Mouse (Mus musculus): ENCODE results near the gene Foxred2.

Foxred2 gene

GRCm38 (mm10) chr15:77956404-77956901, at the start of gene Foxred2:
TSS of gene Foxred2 (minus strand) at chr15:77956722.
- DNase-seq (ENCODE audit: low spot score in 2 of 2), result peak; percentile 86 to 88

- DNase-seq (ENCODE audit: low spot score in 2 of 2), result no peak
Measured at GRCm38 (mm10) chr15:78003929-78004328, 47.4 kb upstream of the Foxred2 start.

DNA sequence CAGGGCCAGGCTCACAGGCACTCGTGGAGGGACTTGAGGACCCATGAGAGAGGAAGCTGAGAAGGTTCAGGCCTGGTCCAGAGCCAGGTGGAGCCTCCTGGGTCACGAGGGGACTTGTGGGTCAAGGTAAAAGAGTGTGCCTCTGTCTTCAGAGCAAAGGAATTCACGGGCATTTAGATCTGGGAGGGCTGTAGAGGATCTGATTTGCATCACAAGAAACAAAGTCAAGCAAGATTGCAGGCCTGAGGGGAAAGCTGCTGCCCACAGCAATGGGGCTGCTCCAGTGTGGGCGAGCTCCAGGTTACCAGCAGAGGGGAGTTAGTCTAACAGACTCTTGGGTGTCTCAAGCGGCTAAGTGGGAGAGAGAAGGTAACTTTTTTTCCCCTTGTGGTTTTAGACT, 44.9 kb upstream of the Foxred2 start:
- DNase-seq (ENCODE audit: low spot score in 2 of 2), result no peak

- no peak for DNase-seq (ENCODE audit: low spot score in 2 of 2)
Measured at GRCm38 (mm10) chr15:77988541-77988940, 32.0 kb upstream of the Foxred2 start.

DNA sequence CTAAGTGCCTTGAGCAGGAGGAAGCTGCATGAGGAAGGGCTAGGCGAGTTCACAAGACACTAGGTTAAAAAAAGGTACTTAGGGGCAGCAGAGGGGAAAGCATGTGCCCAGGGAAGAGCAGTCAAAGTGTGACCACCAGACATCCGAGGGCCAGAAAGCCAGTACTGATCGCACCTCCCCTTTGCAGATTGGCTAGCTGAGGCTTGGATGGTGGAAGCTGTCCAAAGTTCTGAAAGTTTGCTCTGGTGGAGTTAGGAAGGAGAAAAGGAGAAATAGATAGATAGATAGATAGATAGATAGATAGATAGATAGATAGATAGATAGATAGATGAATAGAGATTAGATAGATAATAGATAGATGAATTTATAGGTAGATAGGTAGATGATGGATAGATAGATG, 26.9 kb upstream of the Foxred2 start:
- no peak for DNase-seq (ENCODE audit: low spot score in 2 of 2)

GRCm38 (mm10) chr15:77982195-77982939, 25.8 kb upstream of the Foxred2 start:
- DNase-seq (ENCODE audit: low spot score in 2 of 2), result peak in 1 of 2 experiments; percentile 37

DNA sequence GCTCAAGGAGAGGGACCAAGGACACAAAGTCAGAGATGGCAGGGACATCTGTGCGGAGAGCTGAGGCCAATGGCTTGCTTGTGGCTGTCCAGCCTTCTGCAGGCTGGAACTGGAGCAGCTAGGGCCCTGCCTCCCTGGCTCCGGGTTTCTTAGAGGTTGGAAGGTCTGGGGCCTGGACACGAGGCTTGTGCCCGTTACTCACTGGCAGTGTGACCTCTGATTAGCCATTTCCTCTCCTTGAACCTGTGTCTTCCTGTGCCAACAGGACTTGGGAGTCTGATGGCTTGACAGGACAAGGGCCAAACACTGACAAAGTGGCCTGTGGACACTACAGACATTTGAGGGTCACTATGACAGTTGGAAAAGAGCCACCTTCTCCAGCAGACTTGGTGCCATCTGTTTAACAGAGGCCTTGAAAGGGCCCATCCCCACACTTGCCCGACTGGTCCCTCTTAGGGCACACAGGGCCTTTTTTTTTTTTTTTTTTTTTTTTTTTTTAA, 24.7 kb upstream of the Foxred2 start:
- DNase-seq (ENCODE audit: low spot score in 2 of 2), result no peak

DNA sequence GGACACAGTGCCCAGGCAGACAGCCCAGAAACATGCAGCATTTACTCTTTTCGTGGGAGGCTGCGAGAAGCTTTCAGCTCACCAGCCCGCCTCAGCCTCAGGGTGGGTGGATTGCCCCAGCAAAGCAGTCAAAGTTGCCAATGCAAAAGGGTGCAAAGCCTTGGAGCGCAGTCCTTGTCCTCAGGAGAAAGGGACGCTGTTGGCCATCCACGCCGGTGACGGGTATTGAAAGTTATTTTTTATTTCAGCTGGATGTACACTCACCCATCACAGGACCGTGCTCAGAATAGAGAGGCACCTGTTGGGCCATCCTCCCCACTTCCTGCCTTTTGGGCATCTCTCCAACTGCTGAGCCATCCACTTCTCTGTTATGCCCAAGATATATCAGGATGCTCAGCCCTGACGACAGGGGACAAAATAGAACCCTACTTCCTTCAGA, 22.9 kb upstream of the Foxred2 start:
- DNase-seq (ENCODE audit: low spot score in 2 of 2), result no peak

DNA sequence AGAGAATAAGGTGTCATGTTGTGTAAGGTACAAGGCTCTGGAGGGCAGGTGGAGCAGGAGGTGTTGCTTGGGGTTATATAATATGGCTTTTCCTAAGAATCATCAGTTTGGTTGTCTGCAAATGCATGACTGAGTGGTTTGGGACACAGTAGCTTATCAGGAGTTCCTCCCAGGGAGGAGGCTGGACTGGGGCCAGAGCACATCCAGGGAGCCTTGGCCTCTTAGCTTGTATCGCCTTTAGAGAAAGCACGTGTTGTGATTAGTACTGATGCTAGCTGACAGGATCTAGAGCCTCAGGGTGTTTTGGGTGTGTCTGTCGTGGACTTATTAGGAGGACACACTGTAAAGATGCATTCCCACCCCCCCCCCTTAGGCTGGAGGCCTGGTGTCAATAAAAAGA, 21.1 kb upstream of the Foxred2 start:
- peak in 1 of 2 experiments; percentile 21 for DNase-seq (ENCODE audit: low spot score in 2 of 2)

DNA sequence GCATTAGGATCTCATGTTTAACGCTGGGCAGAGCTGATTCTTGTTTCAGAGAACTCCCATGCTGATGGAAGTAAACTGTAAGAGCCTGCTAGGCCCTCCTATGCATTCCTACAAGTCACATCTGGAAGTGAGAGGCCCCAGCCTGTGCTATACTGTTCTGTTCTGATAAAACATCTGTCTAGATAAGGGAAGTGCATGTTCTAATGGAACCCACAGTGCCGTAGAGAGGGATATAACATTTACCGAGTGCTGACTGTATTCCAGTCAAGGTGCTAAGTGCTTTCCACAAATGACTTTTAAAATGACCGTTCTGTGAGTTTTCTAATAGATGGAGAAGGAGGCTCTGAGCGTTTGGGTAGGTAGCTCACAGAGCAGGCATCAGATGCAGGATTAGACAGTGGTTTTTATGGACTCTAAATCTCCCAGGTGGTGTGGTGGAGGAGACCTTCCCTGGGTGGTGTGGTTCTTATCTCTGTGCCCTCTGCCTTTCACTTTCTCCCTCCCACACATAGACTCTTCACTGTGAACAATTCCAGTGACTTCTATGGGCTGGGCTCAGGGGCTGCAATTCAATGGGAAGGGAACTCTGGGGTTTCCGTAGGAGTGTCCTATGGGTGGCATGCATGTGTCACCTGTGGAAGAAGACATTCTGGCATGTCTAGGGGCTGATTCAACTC, 17.8 kb upstream of the Foxred2 start:
- DNase-seq (ENCODE audit: low spot score in 2 of 2), result no peak

GRCm38 (mm10) chr15:77970470-77971292, 14.2 kb upstream of the Foxred2 start, which contains the start of gene Eif3d:
TSS of gene Eif3d (minus strand) at chr15:77970813.
- peak; percentile 92 to 96 for DNase-seq (ENCODE audit: low spot score in 2 of 2)

- DNase-seq (ENCODE audit: low spot score in 2 of 2), result no peak
Measured at GRCm38 (mm10) chr15:77969940-77970469, 13.5 kb upstream of the Foxred2 start.

DNA sequence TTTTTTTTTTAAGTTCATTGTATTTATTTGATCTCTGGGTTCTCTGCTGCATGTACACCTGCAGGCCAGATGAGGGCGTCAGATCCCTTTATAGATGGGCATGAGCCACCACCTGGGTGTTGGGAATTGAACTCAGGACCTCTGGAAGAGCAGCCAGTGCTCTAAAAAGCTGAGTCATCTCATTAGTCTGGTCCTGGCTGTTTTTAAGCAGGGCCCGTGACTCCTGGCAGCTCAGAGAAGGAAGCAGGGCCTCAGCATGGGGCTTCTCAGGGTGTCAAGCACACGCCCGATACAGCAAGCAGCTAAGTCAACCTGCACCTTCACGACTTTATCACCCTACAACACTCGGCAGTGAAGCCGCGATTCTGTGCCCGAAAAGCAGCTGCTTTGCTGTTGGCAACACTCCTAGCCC, 8.6 kb upstream of the Foxred2 start:
- no peak for DNase-seq (ENCODE audit: low spot score in 2 of 2)

- no peak for DNase-seq (ENCODE audit: low spot score in 2 of 2)
Measured at GRCm38 (mm10) chr15:77962447-77962846, 5.9 kb upstream of the Foxred2 start.

- no peak for DNase-seq (ENCODE audit: low spot score in 2 of 2)
Measured at GRCm38 (mm10) chr15:77960693-77961092, 4.2 kb upstream of the Foxred2 start.

DNA sequence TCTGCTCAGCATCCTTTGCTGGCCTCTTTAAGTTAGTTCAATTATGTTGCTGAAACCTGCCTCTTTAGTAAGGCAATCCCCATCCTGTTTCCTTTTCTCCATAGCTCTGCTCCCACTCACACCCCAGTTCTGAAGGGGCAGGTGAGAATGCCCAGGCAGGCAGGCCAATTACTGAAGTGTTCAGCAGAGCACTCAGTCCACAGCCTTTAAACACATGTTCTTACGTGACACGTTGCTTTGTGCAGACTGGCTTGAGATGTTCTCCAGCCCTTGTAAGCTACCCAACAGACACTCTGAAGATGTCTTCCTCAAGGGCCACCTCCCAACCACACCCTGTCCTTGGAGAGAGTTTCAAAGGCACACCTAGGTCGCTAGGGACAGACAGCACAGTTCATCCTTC, 1.5 kb upstream of the Foxred2 start:
- DNase-seq (ENCODE audit: low spot score in 2 of 2), result no peak

GRCm38 (mm10) chr15:77957625-77958024, 1.1 kb upstream of the Foxred2 start:
- DNase-seq (ENCODE audit: low spot score in 2 of 2), result no peak

GRCm38 (mm10) chr15:77955440-77956403, 800 bp downstream of the Foxred2 start:
- no peak for DNase-seq (ENCODE audit: low spot score in 2 of 2)

DNA sequence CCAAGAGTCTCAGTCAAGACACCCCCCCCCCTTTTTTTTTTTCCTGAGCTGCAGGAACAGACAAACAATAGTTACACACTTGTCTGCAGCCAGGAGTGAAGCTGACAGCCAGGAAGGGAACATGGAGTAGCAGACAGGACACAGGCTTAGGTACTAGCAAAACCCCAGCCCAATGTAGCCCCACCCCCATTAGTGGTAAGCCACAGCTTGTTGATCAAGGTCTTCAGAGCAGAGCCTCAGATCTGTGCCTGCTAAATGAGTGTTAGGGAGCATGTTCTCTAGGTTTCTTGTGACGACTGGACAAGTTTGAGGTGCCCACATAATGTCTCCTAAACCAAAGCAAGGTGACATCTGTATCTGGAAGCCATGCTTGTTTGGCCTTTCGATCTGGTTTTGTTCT, 2.2 kb downstream of the Foxred2 start:
- no peak for DNase-seq (ENCODE audit: low spot score in 2 of 2)

GRCm38 (mm10) chr15:77952921-77953320, 3.6 kb downstream of the Foxred2 start:
- no peak for DNase-seq (ENCODE audit: low spot score in 2 of 2)

Measured in spleen, postnatal 36 days (tissue).